ENCODE assay signal across 10 mouse cellular contexts in the genomic region with DNA sequence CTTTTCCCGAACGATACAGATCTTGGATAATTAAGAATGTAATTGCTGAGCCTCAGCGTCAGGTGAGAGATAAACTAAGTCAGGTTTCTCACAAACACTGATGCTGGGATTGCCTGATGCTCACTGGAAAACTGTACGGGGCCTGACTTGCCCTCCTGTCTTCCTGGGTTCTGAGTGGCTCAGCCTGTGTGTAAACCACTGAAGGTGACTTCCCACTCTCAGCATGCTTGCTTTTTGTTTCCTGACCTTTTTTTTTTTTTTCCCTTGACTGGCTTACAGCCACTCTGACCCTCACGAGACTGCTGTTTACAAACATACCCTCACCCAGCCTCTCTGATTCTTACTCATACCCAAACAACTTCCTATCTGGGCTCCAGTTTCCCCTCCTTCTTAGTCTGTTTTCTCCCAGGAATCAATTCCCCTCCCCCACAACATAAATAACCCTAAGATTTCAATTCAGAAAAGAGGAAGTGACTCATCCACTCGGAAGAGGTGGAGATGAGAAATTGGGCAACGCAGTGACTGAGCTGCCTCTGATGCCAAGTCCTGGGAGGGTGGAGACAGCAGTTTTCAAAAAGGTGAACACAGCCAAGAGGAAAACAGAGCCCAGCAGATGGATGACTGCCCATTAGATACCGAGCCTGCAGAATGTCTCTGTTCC. TPM values are rescaled to one million over a fixed set of nuclear protein-coding genes. Genes with fewer than 3 reads are reported as not detected.
DNase-seq lines count a peak whose midpoint lies in the region; ATAC-seq lines count a peak whose summit lies in the region.
"Had no signal": no experiment of that assay in that cellular context is flagged by ENCODE, and none has a peak within 500 bp of the region (broad histone marks: within the 10 kb centered on the region; RNA-seq: fewer than 3 reads in every experiment).

No protein-coding gene starts in this region.

- H3K4me2 ChIP-seq in hindbrain, embryonic 16.5 days (ENCODE audit: low read length), result no peak overlapping the region
- H3K4me2 ChIP-seq: embryonic facial prominence, embryonic 12.5 days; liver, embryonic 13.5 days had no signal

- no peak overlapping the region for H3K27ac ChIP-seq in hindbrain, embryonic 16.5 days (ENCODE audit: low read depth, low read length)
- H3K27ac ChIP-seq: embryonic facial prominence, embryonic 12.5 days; liver, embryonic 13.5 days had no signal

- 73% methylated on average over 8 of the region's 8 CpGs for WGBS in hindbrain, embryonic 16.5 days

- no peaks in the 10 kb centered on the region; the same call in 1 of the 2 replicates for H3K36me3 ChIP-seq in hindbrain, embryonic 16.5 days (ENCODE audit: control insufficient read depth, insufficient read depth, low read length)
- H3K36me3 ChIP-seq: embryonic facial prominence, embryonic 12.5 days; liver, embryonic 13.5 days had no signal

- no peaks in the 10 kb centered on the region for H3K4me1 ChIP-seq in hindbrain, embryonic 16.5 days (ENCODE audit: control insufficient read depth, insufficient read depth, low read depth, low read length)
- H3K4me1 ChIP-seq: embryonic facial prominence, embryonic 12.5 days had no signal

- H3K4me3 ChIP-seq in hindbrain, embryonic 16.5 days (ENCODE audit: low read length), result no peak overlapping the region
- H3K4me3 ChIP-seq: embryonic facial prominence, embryonic 12.5 days; liver, embryonic 13.5 days had no signal

- ATAC-seq in hindbrain, embryonic 16.5 days, result no peak

- peak; percentile 51 to 59 for DNase-seq in right cerebral cortex, adult 2 months (ENCODE audit: low spot score in 2 of 2)
- DNase-seq in right cerebral cortex, postnatal 10 days (ENCODE audit: low spot score in 2 of 2), result no peak
- peak; percentile 89 for DNase-seq in adrenal gland, adult 2 months
- DNase-seq in gastrocnemius, adult 8-10 months (ENCODE audit: low spot score in 2 of 2), result peak; percentile 49 to 73
- DNase-seq in kidney, postnatal 25 days, result peak; percentile 61 to 79
- peak; percentile 53 for DNase-seq in ovary, postnatal 14 days (ENCODE audit: low spot score)
- no peak for DNase-seq in frontal cortex, postnatal 25 days (ENCODE audit: low spot score in 2 of 2)
- DNase-seq: liver, embryonic 13.5 days had no signal

- H3K9me3 ChIP-seq in hindbrain, embryonic 16.5 days (ENCODE audit: control insufficient read depth, low read length), result no peaks in the 10 kb centered on the region
- H3K9me3 ChIP-seq: embryonic facial prominence, embryonic 12.5 days; liver, embryonic 13.5 days had no signal

- H3K27me3 ChIP-seq in hindbrain, embryonic 16.5 days (replicated peaks; ENCODE audit: control insufficient read depth, insufficient read depth, low read length), result no peaks in the 10 kb centered on the region
- H3K27me3 ChIP-seq: embryonic facial prominence, embryonic 12.5 days; liver, embryonic 13.5 days had no signal

- no peak overlapping the region for H3K9ac ChIP-seq in hindbrain, embryonic 16.5 days (ENCODE audit: low read depth, low read length)
- H3K9ac ChIP-seq: embryonic facial prominence, embryonic 12.5 days; liver, embryonic 13.5 days had no signal

RNA-seq across cellular contexts. Expression of gene Map7, which starts 43.9 kb away (rescaled TPM):
- 10 to 100 TPM; 14.6 to 18.1 TPM for total RNA-seq in adrenal gland, adult 2 months (2021)
- 8.9 TPM in 2 replicates for polyA plus RNA-seq in adrenal gland, adult 2 months (2012; rRNA removed)
- 1 to 10 TPM; 3.0 to 6.3 (median 4.5) TPM for total RNA-seq in gastrocnemius, adult 8-10 months (2022)
- polyA plus RNA-seq in hindbrain, embryonic 16.5 days (2015; fragmentation: Nextera tagmentation; extraction: Ambion mirVana), result 10.0 and 11.2 TPM in 2 replicates

Comparison
In these comparisons a context has a peak if more than half of its experiments do, and no peak if none do; other contexts are left out.
1. DNase-seq: peak in right cerebral cortex, adult 2 months (2 of 2), adrenal gland, adult 2 months (single experiment), gastrocnemius, adult 8-10 months (2 of 2), kidney, postnatal 25 days (2 of 2) and ovary, postnatal 14 days (single experiment); none in right cerebral cortex, postnatal 10 days (0 of 2) and frontal cortex, postnatal 25 days (0 of 2).